8 mouse cellular contexts compared by ENCODE assay signal in genomic region chr2:29054991-29055390, GRCm38 (mm10). TPM values are rescaled to one million over a fixed set of nuclear protein-coding genes. Genes with fewer than 3 reads are reported as not detected.
DNase-seq lines count a peak whose midpoint lies in the region; ATAC-seq and TF ChIP-seq lines count a peak whose summit lies in the region.

TSS of gene Cfap77 (minus strand) at chr2:29055066.

- H3K36me3 ChIP-seq in macrophage (ENCODE audit: inconsistent target), result no peaks in the 10 kb centered on the region

- H3K4me1 ChIP-seq in embryonic fibroblast, embryonic 13.5 days (ENCODE audit: control insufficient read depth, insufficient read depth, low read length), result no peaks in the 10 kb centered on the region

- intact Hi-C loops in heart, postnatal 36 days (cut with DNase I), result loop anchor here (5.0 kb wide), 1 partner anchor 213 kb away; the partner anchor contains the start of genes Ddx31 and Gtf3c4

- H3K79me2 ChIP-seq in macrophage (ENCODE audit: inconsistent target), result no peaks in the 10 kb centered on the region

- DNase-seq in CD8-positive naive resting alpha-beta T cell, adult 2 months (ENCODE audit: low read depth in 2 of 2, low spot score in 2 of 2), result peak; percentile 73 to 87
- DNase-seq in heart, postnatal 36 days, result peak; percentile 64 to 70
- DNase-seq in layer of hippocampus, postnatal 36 days, result peak; percentile 16
- peak; percentile 56 to 59 for DNase-seq in right cerebral cortex, postnatal 10 days (ENCODE audit: low spot score in 2 of 2)
- DNase-seq in cerebellum, adult 9-10 months, result no peak

- WGBS in macrophage (ENCODE audit: missing documents), result 2% methylated on average over 25 of the region's 25 CpGs

- peak; percentile 61 for ATAC-seq in activated CD4-positive, CD25-positive, alpha-beta regulatory T cell, adult 4 months

- TF ChIP-seq POLR2A in embryonic fibroblast, embryonic 13.5 days (IDR thresholded peaks at IDR 0.05; ENCODE audit: low read depth, low read length), result no peak

- peak within 1 kb of the TSS; percentile 67 for H3K4me3 ChIP-seq in embryonic fibroblast, embryonic 13.5 days (ENCODE audit: insufficient read depth, low read length)
- peak within 1 kb of the TSS; percentile 14 for H3K4me3 ChIP-seq in macrophage (ENCODE audit: inconsistent target)

- no peak for TF ChIP-seq CTCF in embryonic fibroblast, embryonic 13.5 days (IDR thresholded peaks at IDR 0.05; ENCODE audit: borderline replicate concordance, insufficient read depth, low read length)

- H3K27ac ChIP-seq in embryonic fibroblast, embryonic 13.5 days (ENCODE audit: insufficient read depth, low read length), result no peak within 1 kb of the TSS
- H3K27ac ChIP-seq in macrophage, result no peak within 1 kb of the TSS

RNA-seq across cellular contexts. Expression of gene Cfap77, which starts in this region (rescaled TPM):
- 1 to 10 TPM; 1.2 TPM for polyA plus RNA-seq in activated CD4-positive, CD25-positive, alpha-beta regulatory T cell, adult 4 months (2017; shearing (Covaris generic))
- 0.76 TPM in 1 of 2 replicates, not detected in the other for polyA plus RNA-seq in embryonic fibroblast, embryonic 13.5 days (2011; ENCODE audit: insufficient read length, low read depth, missing spikeins)
- not detected for total RNA-seq in heart, postnatal 36 days (2021)
- under 1 TPM; 0.32 to 0.78 TPM for total RNA-seq in layer of hippocampus, postnatal 36 days (2021)
- total RNA-seq in macrophage (2018; cell fraction: chromatin; rRNA removed), result 1 to 10 TPM in 1 of 26 experiments, not detected in 25; 1.7 TPM
- under 1 TPM in 7 of 26 experiments, not detected in 19; 0.09 to 0.30 (median 0.22) TPM for total RNA-seq in macrophage (2018; cell fraction: cytosol; rRNA removed)
- total RNA-seq in macrophage (2018; cell fraction: nucleus; rRNA removed), result 1 to 10 TPM in 1 of 26 experiments, not detected in 25; 2.0 TPM
- polyA plus RNA-seq in macrophage (2018), result not detected in 3 replicates

Comparison
In these comparisons a context has a peak if more than half of its experiments do, and no peak if none do; other contexts are left out.
1. Peak in DNase-seq in heart, postnatal 36 days; RNA of the gene not detected or under 1 TPM.
2. Peak in DNase-seq in layer of hippocampus, postnatal 36 days; RNA of the gene not detected or under 1 TPM.